Mouse (Mus musculus) G1E (cell line): ENCODE results near the gene Trim40. TPM values are rescaled to one million over a fixed set of nuclear protein-coding genes. Genes with fewer than 3 reads are reported as not detected.

ENCODE experiments used
- ATAC-seq: 2 replicates; pipeline ENCODE4 v1.8.0; 2016; ENCODE audit warnings: mild to moderate bottlenecking; ENCODE audit not compliant: insufficient number of reproducible peaks, poor library complexity, low FRiP score, severe bottlenecking; ENCODE audit errors: extremely low read depth
- DNase-seq: peaks from one replicate; pipeline ENCODE4 v3.0.0; 2012; ENCODE audit warnings: low spot score
- H3K27me3 ChIP-seq: 2 replicates; pipeline ENCODE4 v1.6.1; 2012; ENCODE audit warnings: mild to moderate bottlenecking, low read length, inconsistent platforms; ENCODE audit not compliant: insufficient read depth
- H3K36me3 ChIP-seq: replicated peaks from 2 replicates; pipeline ENCODE3; 2012; ENCODE audit warnings: mild to moderate bottlenecking, inconsistent platforms
- H3K4me1 ChIP-seq: 2 replicates; pipeline ENCODE4 v1.6.1; 2012; ENCODE audit warnings: low read depth, low read length, inconsistent platforms, mixed read lengths; ENCODE audit not compliant: insufficient read depth
- H3K4me3 ChIP-seq: 2 replicates; pipeline ENCODE4 v1.5.1; 2012; ENCODE audit warnings: low read depth, mild to moderate bottlenecking, inconsistent platforms, low read length, moderate library complexity, mixed read lengths
- H3K9me3 ChIP-seq: replicated peaks from 2 replicates; pipeline ENCODE4 v1.6.1; 2012; ENCODE audit warnings: inconsistent platforms
- CTCF ChIP-seq: IDR thresholded peaks from 2 replicates; pipeline ENCODE4 v1.5.1; 2012; ENCODE audit warnings: low read depth, low read length, inconsistent platforms, mixed read lengths
- GATA1 ChIP-seq: IDR thresholded peaks from 2 replicates; pipeline ENCODE4 v1.6.1; 2012; ENCODE audit warnings: borderline replicate concordance, low read length, inconsistent platforms, mixed read lengths
- GATA2 ChIP-seq: IDR thresholded peaks from 2 replicates; pipeline ENCODE4 v1.6.1; 2012; ENCODE audit warnings: low read depth, low read length, inconsistent platforms, borderline replicate concordance
- POLR2AphosphoS5 ChIP-seq: IDR thresholded peaks from 2 replicates; pipeline ENCODE4 v1.6.1; 2012; ENCODE audit warnings: low read depth, low read length, inconsistent platforms; ENCODE audit not compliant: insufficient replicate concordance
- TAL1 ChIP-seq: conservative IDR thresholded peaks from 2 replicates; pipeline ENCODE4 v1.6.1; 2012; ENCODE audit warnings: low read depth, low read length, inconsistent platforms, mixed read lengths
- polyA plus RNA-seq: library from polyadenylated mRNA; stranded (reverse); fragments of >175 nt; gene quantifications from 2 replicates; pipeline ENCODE4 v1.2.3, GENCODE M21; 2012
- total RNA-seq, 2 experiments: library from RNA; stranded (forward) in 1 of 2; stranded (reverse) in 1 of 2; fragments of 200-1000 nt in 1 of 2; fragments of >200 nt in 1 of 2; fragmentation: Nextera tagmentation in 1 of 2; gene quantifications; 2 replicates each; pipeline ENCODE4 v1.2.3; 2014 to 2017

The Trim40 gene
- total and polyA plus RNA-seq, 3 experiments, result not detected

DNA sequence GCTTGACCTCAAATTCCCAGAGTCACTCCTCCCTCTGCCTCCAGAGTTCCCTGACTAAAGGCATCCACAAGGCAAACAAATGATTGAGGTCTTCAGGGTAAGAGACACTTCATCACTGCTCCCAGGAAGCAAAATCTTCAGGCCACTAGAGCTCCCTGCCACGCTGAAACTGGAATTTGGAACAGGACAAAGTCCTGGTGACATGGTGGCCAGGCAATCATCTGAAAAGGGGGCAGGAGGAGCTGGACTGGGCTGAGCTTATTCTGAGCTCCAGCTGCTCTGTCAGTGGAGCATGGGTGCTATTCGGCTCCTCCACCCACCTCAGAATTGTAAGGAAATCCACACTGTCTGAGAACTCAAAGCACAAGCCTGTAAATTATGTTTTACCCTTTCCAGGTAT is 22.1 kb upstream of the Trim40 start:
- ATAC-seq, result no peak
- H3K4me3 ChIP-seq, result no peak overlapping the region

DNA sequence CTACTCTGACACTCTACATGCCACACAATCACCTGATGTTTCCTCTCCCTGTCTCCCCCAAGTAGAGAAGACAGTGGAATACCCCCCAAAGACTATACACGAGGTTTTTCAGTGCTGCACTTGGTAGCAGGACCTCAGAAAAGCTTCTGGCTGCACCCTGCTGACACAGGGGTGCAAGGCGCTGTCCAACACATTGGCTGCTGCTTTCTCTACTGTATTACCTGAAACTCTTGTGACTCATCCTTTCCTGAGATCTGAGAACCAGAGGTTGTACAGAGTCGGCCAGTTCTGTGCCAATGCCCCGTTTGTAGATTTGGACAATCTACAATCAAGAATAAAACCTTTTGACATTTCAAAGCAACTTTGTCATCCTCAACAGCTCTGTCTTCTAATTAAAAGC is 19.9 kb upstream of the Trim40 start:
- no peaks in the 10 kb centered on the region for H3K4me1 ChIP-seq
- H3K36me3 ChIP-seq, result no peaks in the 10 kb centered on the region
- H3K9me3 ChIP-seq, result no peaks in the 10 kb centered on the region
- no peaks in the 10 kb centered on the region; the same call in none of the 2 replicates for H3K27me3 ChIP-seq
- DNase-seq (no peak), ATAC-seq (no peak)
- no peak for TF ChIP-seq GATA2
- no peak for TF ChIP-seq GATA1
- TF ChIP-seq CTCF, result no peak
- no peak for TF ChIP-seq TAL1
- no peak overlapping the region for H3K4me3 ChIP-seq

More for the DNA sequence above, 22.1 kb upstream of the Trim40 start:
- no peaks in the 10 kb centered on the region; the same call in none of the 2 replicates for H3K27me3 ChIP-seq
- no peak for DNase-seq
- TF ChIP-seq GATA1, result no peak
- TF ChIP-seq POLR2AphosphoS5, result no peak
- no peak for TF ChIP-seq TAL1
- no peak for TF ChIP-seq CTCF
- TF ChIP-seq GATA2, result no peak
- H3K4me1 ChIP-seq, result no peaks in the 10 kb centered on the region
- H3K36me3 ChIP-seq, result no peaks in the 10 kb centered on the region
- no peaks in the 10 kb centered on the region for H3K9me3 ChIP-seq

DNA sequence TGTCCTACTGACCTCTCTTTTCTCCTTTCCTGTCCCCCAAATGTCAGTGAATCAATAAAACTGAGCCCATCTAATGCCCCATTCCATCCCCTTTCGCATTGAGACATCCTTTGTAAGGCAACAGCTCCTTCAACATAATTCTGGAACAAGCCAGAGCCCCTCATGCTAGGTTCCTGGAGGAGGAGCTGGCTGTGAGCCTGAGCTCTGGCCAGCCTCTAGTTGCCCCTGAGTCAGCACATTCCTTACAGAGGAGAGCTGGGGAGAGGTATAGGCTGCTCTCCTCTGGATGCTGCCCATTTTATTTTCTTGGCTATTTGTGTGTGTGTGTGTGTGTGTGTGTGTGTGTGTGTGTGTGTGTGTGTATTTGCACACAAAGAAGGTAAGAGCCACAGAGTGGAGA is 18.3 kb upstream of the Trim40 start:
- Histone ChIP-seq H3K9me3 (no peaks in the 10 kb centered on the region), H3K36me3 (no peaks in the 10 kb centered on the region), H3K4me3 (no peak overlapping the region), H3K27me3 (no peaks in the 10 kb centered on the region; the same call in none of the 2 replicates), H3K4me1 (no peaks in the 10 kb centered on the region)
- ATAC-seq (no peak), DNase-seq (no peak)
- no peak for TF ChIP-seq CTCF
- TF ChIP-seq POLR2AphosphoS5, result no peak
- TF ChIP-seq TAL1, result no peak
- no peak for TF ChIP-seq GATA1
- no peak for TF ChIP-seq GATA2

DNA sequence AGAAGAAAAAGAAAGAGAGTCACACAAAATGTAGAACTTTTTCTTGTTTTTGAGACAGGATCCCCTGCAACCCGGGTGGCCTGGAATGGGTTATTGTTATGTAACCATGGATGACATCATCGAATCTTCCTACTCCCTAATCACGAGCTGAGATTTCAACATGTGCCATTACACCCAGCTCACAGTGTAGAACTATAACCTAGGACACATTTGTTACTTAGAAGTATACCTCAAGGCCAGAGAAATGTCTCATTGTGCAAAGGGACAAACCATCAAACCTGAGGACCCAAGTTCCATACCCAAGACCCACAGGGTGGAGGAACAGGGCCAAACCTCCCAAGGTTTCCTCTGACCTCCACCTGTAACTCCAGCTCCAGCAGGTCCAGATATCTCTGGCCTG is 13.7 kb upstream of the Trim40 start:
- no peaks in the 10 kb centered on the region for H3K4me1 ChIP-seq
- no peaks in the 10 kb centered on the region for H3K9me3 ChIP-seq
- no peak for DNase-seq
- no peak for ATAC-seq
- H3K36me3 ChIP-seq, result no peaks in the 10 kb centered on the region
- peaks cover 3% of the 10 kb centered on the region for H3K27me3 ChIP-seq
- TF ChIP-seq CTCF, result no peak
- TF ChIP-seq GATA1, result no peak
- TF ChIP-seq GATA2, result no peak
- H3K4me3 ChIP-seq, result no peak overlapping the region

DNA sequence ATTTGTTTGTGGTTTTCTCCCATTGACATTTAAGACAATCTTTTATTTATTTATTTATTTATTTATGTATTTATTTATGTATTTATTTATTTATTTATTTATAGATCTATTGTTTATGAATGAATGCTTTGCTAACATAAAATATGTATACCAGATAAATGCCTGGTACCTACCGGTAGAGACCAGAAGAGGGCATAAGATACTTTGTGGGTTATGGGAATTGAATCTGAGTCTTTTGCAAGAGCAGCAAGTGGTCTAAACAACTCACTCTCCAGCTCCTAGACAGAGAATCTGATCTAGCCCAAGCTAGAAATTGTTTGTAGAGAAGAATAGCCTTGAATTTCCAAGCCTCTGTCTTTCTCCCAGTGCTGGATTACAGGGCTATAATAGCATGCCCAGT is 10.8 kb upstream of the Trim40 start:
- no peaks in the 10 kb centered on the region for H3K4me1 ChIP-seq
- peaks cover 11% of the 10 kb centered on the region for H3K27me3 ChIP-seq
- no peaks in the 10 kb centered on the region for H3K9me3 ChIP-seq
- ATAC-seq (no peak), DNase-seq (no peak)
- H3K4me3 ChIP-seq, result no peak overlapping the region
- no peaks in the 10 kb centered on the region for H3K36me3 ChIP-seq
- no peak for TF ChIP-seq GATA1
- TF ChIP-seq GATA2, result no peak
- no peak for TF ChIP-seq CTCF
- TF ChIP-seq TAL1, result no peak
- TF ChIP-seq POLR2AphosphoS5, result no peak

DNA sequence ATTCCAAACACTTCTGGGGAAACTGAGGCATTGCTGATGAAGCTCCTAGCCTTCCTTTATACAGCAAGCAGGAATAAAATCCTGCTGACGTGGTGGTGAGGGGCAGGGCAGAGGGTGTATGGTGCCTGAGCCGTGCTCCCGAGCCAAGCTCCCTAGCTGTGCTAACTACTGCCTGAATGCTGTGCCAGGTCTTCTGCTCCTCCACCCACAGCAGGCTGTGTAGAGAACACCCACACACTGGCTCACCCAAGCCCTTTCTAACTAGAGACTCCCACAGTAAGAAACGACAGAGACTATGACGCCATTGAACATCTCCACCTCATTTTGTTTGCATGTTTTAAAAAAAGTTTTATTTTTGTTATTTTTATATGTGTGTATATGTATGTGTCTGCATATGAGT is 10.1 kb upstream of the Trim40 start:
- Histone ChIP-seq H3K4me3 (no peak overlapping the region), H3K36me3 (no peaks in the 10 kb centered on the region), H3K4me1 (no peaks in the 10 kb centered on the region), H3K9me3 (no peaks in the 10 kb centered on the region), H3K27me3 (peaks cover 11% of the 10 kb centered on the region)
- DNase-seq, result no peak
- no peak for ATAC-seq
- no peak for TF ChIP-seq GATA1
- TF ChIP-seq CTCF, result no peak
- no peak for TF ChIP-seq POLR2AphosphoS5
- TF ChIP-seq TAL1, result no peak
- TF ChIP-seq GATA2, result no peak

DNA sequence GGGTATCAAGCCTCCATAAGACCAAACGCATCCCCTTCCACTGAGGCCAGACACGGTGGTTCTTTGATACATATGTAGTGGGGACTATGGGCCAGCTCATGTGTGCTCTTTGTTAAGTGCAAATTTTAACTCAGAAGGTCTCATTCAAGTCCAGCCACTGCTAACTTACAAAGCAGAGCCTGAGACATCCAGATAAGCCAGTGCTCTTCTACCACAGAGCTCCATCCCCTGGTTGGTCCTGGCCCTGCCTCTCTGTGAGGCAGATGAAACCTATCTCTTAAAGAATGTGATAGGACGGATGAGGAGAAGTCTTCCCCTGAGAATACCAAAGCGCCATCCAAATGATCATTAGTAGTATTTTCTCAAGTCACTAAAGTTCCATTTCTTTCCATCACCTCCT is 9.5 kb upstream of the Trim40 start:
- Histone ChIP-seq H3K4me1 (no peaks in the 10 kb centered on the region), H3K36me3 (no peaks in the 10 kb centered on the region), H3K9me3 (no peaks in the 10 kb centered on the region), H3K27me3 (peaks cover 11% of the 10 kb centered on the region), H3K4me3 (no peak overlapping the region)
- TF ChIP-seq POLR2AphosphoS5, result no peak
- no peak for TF ChIP-seq CTCF
- TF ChIP-seq GATA2, result no peak
- no peak for TF ChIP-seq GATA1
- TF ChIP-seq TAL1, result no peak
- no peak for ATAC-seq
- no peak for DNase-seq
